Mouse (Mus musculus) thymus, adult 18-20 months (tissue): ENCODE results near the gene Kl.

Experiments
- DNase-seq, 2 experiments: peaks; one replicate each; pipeline ENCODE4 v3.0.0; 2022; ENCODE audit warnings: mixed read lengths in 2 of 2

The Kl gene

GRCm38 (mm10) chr5:150952328-150952668 lies at the start of gene Kl:
Kl (plus strand) TSS chr5:150952607.
- no peak for DNase-seq

GRCm38 (mm10) chr5:150906053-150907040 lies 46.1 kb upstream of the Kl start:
- DNase-seq = no peak

- DNase-seq = no peak
Observed at GRCm38 (mm10) chr5:150912156-150912555, 40.3 kb upstream of the Kl start.

GRCm38 (mm10) chr5:150912656-150913055 lies 39.8 kb upstream of the Kl start:
- no peak for DNase-seq

GRCm38 (mm10) chr5:150915080-150916055 lies 37.0 kb upstream of the Kl start:
- DNase-seq = no peak

- DNase-seq = no peak
Observed at GRCm38 (mm10) chr5:150917131-150917858, 35.1 kb upstream of the Kl start.

GRCm38 (mm10) chr5:150918599-150918998 lies 33.8 kb upstream of the Kl start:
- no peak for DNase-seq

GRCm38 (mm10) chr5:150919269-150919668 lies 33.1 kb upstream of the Kl start:
- no peak for DNase-seq

- DNase-seq = no peak
Observed at GRCm38 (mm10) chr5:150919961-150920360, 32.4 kb upstream of the Kl start.

GRCm38 (mm10) chr5:150929406-150929805 lies 23.0 kb upstream of the Kl start:
- DNase-seq = no peak

GRCm38 (mm10) chr5:150932596-150932995 lies 19.8 kb upstream of the Kl start:
- DNase-seq = no peak

- DNase-seq = no peak
Observed at GRCm38 (mm10) chr5:150936213-150936612, 16.2 kb upstream of the Kl start.

GRCm38 (mm10) chr5:150936807-150937206 lies 15.6 kb upstream of the Kl start:
- no peak for DNase-seq

- DNase-seq = no peak
Observed at GRCm38 (mm10) chr5:150937501-150937900, 14.9 kb upstream of the Kl start.

- DNase-seq = no peak
Observed at GRCm38 (mm10) chr5:150945576-150945975, 6.8 kb upstream of the Kl start.

GRCm38 (mm10) chr5:150949131-150949530 lies 3.3 kb upstream of the Kl start:
- no peak for DNase-seq

- DNase-seq = no peak
Observed at GRCm38 (mm10) chr5:150951325-150951724, 1.1 kb upstream of the Kl start.

GRCm38 (mm10) chr5:150952669-150953521 lies 488 bp downstream of the Kl start:
- DNase-seq = no peak

- no peak for DNase-seq
Observed at GRCm38 (mm10) chr5:150954791-150955190, 2.4 kb downstream of the Kl start.

- no peak for DNase-seq
Observed at GRCm38 (mm10) chr5:150959861-150960260, 7.5 kb downstream of the Kl start.

GRCm38 (mm10) chr5:150961615-150962014 lies 9.2 kb downstream of the Kl start:
- DNase-seq = no peak

GRCm38 (mm10) chr5:150962756-150963155 lies 10.3 kb downstream of the Kl start:
- DNase-seq = no peak
